Mouse (Mus musculus): ENCODE data around the gene Acot4.
"Not testable (repeated sequence)": the region's sequence is repeated elsewhere in the genome, so short reads cannot be mapped to it uniquely, and the experiment has no call there.

Gene Acot4

DNA sequence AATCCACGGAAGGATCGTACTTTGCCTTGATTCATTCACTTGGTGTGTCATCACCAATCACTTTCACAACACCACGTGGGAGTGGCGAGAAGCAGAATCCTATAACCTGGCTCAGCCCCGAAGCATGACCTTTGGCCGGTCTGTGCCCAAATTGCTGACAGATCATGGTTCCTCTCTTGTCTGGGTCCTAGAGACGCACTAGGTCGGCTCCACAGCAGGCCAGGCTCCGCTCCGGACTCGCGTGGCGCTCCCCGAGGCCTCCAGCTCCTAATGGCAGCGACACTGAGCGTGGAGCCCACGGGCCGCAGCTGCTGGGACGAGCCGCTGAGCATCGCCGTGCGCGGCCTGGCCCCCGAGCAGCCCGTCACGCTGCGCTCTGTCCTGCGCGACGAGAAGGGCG is at the start of gene Acot4:
TSS of gene Acot4 (plus strand) at position 139 of the 400 bp plus-strand sequence.
- in situ Hi-C loops (cut with MboI): not testable (repeated sequence)

DNA sequence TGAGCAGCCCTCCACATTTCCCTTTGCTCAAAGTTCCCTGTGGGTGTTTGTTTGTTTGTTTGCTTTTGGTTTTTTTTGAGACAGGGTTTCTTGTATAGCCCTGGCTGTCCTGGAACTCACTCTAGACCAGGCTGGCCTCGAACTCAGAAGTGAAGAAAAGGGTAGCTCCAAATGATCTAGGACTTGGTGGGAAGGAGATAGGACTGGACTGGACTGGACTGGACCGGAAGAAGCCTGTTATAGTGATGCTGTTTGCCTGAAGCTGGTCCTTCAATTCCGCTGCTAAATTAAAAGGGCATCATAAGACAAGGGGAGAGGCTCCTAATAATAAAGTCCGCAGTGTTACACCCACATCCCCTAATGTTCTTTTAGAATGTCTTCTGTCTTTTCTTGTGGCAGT is 49.7 kb upstream of the Acot4 start:
- in situ Hi-C loops (cut with MboI): no loop called here

DNA sequence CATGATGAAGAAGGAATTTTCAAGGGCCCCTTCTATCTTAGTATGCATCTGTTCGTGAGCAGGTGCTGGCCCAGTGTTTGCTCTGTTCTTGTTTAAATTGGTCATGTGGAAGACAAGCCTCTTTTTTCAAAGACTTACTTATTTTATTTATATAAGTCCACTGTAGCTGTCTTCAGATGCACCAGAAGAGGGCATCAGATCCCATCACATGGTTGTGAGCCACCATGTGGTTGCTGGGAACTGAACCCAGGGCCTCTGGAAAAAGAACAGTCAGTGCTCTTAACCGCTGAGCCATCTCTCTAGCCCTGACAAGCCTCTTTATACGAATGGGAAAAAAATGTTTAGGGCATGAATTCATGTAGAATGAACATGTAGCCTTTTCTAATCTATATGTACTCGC is 48.8 kb upstream of the Acot4 start:
- in situ Hi-C loops (cut with MboI): no loop called here

DNA sequence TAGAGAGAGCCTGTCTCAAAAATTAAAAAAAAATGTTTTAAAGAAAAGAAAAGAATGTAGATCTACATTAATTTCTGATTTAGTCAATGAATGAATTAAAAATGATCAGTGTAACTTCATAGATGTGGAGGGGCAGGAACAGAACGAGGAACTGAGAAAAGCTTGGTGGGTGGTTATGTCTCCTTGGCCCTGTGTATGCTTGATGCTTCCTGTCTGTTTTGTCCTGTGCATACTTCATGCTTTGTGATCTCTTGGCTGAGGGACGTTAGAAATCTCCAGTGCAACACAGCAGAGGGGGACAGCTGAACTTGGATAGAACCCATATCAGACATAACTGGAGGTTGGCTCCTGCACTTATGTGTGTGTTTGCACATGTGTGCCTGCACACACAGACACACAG is 41.0 kb upstream of the Acot4 start:
- in situ Hi-C loops (cut with MboI): no loop called here

DNA sequence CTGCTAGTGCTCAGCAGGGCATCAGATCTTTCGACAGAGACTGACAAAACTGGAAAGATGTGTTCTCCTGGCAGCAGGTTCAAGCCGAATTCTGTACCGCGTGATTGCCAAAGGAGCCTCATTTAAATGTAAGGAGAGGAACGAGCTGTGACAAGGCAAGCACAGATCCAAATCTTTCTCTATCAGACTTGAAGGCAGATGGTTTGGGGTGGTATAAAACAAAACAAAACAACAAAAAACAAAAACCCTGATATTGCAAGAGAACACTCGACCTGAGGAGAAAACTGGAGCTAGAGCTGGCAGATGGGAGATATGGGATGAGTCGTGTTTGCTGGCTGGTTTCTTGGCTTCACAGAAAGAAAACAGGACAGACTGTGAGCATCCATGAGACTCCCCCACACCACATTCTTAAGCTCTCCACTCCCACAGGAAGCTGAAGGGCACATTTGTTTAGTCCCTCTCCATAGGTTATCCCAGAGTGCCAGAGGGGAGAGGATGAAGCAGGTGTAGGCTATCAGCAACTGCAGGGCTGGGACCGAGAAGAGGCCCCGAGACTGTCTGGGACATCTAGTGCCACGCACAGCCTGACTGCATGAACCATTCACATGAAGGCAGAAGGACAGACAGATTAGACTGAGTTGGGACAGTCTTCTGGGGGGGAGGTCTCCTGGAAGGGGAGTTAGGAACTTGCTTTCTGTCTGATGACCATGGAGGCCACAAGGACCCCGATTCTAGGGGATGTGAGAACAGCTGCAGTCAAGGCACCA is 39.7 kb upstream of the Acot4 start:
- in situ Hi-C loops (cut with MboI): no loop called here

DNA sequence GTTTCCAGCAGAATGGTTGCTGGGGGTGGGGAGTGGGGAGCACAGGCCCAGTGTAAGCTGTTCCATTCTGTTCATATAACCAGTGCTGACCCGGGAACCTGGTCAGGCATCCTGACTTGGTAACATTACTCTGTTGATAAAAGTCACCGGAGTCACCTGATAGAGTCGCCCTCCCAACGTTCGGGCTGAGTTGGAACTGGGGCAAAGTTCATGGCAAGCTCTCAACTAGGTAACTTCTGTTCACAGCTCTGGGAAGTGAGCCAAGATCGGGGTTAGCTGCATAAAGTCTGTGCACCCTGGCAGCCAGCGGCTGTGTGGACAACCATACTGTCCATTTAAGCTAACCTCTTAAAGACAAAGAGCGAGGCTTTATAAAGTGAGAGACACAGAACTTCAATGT is 38.9 kb upstream of the Acot4 start:
- in situ Hi-C loops (cut with MboI): not testable (repeated sequence)

DNA sequence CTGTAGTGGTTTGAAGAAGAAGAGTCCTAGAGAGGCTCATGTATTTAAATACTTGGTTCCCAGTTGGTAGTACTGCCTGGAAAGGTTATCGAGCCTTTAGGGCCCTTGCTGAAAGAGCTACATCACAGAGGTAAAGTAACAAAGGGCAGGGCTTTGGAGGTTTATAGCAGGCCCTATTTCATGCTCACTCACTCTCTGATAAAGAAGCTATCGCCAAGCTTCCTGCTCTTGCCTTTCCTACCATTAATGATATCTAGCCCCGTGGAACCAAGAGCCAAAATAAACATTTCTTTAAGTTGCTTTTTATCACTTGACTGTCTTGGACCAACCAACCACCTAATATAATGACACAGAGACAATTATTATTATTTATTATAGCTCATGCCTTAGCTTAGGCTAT is 37.8 kb upstream of the Acot4 start:
- in situ Hi-C loops (cut with MboI): no loop called here

DNA sequence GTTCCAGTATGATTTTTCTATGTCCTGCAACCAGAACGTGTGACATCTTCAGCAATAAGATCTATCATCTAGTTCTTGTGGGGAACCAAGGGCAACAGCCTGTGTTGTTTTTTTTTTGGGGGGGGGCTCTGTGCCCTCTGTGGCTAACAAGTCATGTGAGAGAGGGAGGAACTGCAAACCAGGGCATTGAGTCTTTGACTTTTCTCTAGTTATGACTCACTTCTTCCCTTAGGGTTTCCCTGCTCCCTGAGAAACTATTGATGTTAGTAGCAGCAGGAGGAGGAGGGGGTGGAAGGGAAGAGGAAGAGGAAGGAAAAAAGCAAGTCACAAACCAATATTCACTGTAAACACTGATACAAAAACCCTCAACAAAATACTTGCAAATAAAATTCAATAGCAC is 34.3 kb upstream of the Acot4 start:
- in situ Hi-C loops (cut with MboI): no loop called here

DNA sequence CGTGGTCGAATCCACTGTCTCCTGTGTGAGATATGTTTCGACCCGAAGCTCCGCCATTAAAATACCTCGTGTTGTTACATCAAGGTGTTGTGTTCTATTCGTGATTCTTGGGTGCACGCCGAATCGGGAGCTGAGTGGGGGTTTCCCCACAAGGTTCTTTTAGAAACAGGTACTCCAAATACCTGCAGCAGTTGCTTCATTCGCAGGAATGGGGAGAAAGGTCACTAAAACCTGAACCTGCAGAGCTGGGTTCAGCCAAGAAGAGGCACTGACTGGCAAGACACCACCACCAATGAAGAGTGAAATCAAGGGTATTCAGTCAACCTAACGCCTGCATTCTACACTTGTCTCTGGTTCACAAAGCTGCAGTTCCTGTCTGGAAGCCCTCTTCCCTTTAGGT is 29.9 kb upstream of the Acot4 start:
- in situ Hi-C loops (cut with MboI): no loop called here

DNA sequence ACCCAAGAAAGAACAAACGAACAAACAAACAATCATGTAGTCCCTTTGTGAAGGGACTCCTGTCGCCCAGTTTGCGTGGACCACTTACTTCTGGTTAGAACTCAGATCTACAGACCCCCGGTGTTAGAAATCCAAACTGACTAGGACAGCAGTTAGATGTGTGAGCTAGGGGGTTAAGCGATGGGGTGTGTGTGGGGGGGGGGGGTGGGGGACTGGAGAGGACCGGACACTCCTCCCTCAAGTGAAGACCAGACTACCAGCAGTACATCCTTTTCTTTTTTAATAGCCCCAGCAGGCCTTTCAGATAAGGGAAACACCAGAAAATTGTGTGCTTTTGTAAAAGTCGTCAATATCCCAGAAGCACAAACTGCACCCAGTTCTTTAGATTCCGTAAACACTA is 29.4 kb upstream of the Acot4 start:
- in situ Hi-C loops (cut with MboI): no loop called here

DNA sequence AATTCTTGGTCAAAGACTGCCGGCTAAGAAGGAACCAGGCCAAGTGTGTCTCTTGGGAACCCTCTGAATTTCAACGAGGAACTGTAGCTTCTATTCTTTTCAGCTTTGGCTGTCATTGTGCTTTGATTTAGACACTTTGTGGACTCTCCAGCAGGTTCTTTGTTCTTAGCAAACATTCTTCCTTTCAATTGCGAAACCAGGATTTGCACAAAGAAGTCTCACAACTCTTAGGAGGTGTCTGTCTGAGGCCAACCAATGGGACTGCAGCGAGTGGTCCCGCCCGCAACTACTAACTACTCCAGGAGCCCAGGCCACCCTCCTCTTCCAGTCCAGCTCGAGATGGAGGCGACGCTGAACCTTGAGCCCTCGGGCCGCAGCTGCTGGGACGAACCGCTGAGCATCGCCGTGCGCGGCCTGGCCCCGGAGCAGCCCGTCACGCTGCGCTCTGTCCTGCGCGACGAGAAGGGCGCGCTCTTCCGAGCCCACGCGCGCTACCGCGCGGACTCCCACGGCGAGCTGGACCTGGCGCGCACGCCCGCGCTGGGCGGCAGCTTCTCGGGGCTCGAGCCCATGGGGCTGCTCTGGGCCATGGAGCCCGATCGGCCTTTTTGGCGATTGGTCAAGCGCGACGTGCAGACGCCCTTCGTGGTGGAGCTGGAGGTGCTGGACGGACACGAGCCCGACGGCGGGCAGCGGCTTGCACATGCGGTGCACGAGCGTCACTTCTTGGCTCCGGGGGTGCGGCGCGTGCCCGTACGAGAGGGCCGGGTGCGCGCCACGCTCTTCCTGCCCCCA is 28.8 kb upstream of the Acot4 start, which contains the start of gene Acot1:
TSS of gene Acot1 (plus strand) at position 320 of the 795 bp plus-strand sequence.
- in situ Hi-C loops (cut with MboI): not testable (repeated sequence)

DNA sequence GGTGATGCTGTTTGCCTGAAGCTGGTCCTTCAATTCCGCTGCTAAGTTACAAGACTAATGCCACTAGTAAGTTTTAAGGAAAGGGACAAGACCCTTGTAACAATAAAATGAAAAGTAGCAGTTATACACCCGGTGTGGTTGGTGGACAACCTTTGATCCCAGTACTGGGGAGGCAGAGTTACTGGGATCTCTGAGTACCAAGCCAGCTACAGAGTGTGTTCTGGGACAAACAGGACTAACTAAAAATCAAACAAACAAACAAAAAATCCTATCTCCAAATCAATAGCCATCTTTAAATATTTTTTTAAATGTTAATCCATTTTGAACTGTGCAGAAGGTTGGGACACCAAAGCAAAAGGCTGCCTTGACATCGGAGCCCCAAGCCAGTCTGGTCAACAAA is 28.0 kb upstream of the Acot4 start:
- in situ Hi-C loops (cut with MboI): no loop called here

DNA sequence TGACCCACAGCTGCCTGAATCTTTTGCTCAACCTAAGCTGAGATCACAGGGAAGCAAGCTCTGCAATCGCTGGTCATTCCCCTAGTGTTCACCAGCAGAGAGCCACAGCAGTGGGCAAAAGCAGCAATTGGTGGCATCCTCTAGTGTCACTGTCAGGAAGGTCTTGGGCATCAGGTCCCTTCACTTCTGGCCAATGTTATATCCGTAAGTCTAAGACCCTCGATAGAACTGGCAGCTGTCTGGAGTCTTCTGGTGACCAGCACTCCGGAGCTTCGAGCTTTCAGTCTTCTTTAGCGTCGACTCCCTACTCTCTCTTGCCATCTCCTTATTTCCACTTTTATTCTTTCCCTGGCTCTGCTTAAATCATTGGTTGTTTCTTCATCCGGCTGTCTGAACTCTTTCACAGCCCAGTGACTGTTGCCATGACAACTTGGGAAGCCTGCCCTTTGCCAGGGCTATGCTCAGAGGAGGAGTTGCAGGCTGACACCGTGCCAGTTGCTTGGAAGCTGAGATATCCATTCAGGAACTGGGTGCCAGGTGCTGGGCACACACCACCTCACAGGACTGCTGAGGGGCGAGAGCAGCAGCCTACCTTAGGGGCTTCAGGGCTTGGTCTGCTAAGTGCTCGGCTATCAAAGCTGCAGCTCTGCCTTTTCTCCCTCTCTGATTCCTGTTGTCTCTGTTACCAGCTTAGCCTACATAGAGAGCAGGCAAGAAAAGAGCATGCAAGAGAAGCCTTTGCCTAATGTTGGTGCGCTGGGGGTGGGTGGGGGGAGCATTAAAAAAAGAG is 26.7 kb upstream of the Acot4 start:
- in situ Hi-C loops (cut with MboI): no loop called here

DNA sequence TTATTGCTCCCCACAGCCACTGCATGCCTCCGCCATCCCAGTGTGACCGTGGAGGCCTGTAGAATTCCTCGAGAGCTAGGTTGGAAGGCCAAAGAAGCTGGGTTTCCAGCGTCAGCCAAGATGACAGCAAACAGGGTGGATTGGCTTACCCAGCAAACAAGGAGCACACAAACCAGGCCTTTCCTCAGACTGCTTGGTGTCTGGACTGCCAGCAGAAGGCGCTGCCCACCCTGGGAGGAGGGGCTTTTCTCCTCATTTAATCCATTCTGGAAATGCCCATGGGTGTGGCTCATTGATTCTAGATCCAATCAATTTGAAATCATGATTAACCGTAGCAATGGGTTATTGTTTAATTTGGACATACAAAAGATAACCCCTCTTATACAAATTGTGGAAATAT is 25.0 kb upstream of the Acot4 start:
- in situ Hi-C loops (cut with MboI): no loop called here

DNA sequence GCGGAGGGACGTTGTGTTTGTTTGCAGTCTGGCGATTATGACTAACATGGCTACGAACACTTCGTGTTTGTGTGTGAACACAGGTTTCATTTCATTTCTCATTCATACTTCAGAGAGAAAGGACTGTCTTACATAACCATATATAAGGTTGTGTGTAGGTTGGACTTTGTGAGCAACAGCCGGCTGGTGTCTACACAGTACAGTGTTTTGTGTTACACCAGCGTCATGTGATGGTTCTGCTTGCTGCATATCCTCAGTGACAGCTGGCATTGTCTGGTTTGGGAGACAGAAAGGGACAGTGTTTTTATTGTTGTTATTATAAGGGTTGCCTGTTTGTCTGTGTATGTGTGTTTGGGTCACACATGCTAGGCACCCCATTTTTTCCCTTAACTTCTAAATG is 24.5 kb upstream of the Acot4 start:
- in situ Hi-C loops (cut with MboI): no loop called here

DNA sequence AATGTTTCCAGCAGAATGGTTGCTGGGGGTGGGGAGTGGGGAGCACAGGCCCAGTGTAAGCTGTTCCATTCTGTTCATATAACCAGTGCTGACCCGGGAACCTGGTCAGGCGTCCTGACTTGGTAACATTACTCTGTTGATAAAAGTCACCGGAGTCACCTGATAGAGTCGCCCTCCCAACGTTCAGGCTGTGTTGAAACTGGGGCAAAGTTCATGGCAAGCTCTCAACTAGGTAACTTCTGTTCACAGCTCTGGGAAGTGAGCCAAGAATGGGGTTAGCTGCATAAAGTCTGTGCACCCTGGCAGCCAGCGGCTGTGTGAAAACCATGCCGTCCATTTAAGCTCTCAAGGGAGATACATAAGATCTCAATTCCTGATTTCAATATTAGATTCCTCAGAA is 17.7 kb upstream of the Acot4 start:
- in situ Hi-C loops (cut with MboI): not testable (repeated sequence)

DNA sequence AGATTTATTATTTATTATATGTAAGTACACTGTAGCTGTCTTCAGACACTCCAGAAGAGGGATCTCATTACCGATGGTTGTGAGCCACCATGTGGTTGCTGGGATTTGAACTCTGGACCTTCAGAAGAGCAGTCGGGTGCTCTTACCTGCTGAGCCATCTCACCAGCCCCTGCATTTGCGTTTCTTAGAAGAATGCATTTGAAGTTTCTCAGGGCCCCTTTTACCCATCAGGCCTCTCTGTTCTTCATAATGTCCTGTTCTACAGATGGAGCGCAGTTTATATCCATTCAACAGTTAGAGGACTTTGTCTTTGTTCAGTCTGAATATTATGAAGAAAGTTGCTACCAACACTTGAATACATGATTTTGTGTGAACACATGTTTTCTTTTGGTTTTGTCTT is 15.9 kb upstream of the Acot4 start:
- in situ Hi-C loops (cut with MboI): not testable (repeated sequence)

DNA sequence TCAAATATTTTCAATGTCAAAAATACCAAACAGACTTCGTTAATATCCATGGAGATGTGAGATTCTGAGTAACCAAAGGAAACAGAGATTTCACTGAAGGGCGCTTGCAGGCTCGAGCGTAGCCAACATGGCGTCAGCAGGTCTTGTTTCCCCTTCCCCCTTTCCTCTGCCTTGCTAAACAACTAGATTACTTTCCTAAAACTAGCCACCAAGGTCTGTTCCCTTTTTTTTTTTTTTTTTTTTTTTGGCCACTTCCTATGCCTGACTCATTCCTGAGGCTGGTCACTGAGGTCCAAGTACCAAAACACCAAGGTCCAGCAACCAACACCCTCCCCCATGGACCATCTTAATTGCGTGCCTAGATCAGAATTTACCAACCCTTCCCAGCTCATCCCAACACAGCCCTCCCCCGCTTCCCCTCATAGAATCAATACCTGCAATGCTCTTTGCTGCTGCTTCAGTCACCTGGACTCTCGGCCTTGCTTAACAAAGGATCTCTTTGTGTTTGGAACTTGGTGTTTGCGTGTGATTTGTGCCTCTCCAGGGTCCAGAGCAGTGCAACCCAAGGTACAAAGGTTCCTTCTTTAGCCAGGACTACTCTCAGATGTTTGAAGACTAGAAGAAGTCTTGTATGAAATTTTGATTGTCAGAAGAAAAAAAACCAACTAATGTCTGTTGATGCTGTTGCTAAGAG is 15.0 kb upstream of the Acot4 start:
- in situ Hi-C loops (cut with MboI): no loop called here

DNA sequence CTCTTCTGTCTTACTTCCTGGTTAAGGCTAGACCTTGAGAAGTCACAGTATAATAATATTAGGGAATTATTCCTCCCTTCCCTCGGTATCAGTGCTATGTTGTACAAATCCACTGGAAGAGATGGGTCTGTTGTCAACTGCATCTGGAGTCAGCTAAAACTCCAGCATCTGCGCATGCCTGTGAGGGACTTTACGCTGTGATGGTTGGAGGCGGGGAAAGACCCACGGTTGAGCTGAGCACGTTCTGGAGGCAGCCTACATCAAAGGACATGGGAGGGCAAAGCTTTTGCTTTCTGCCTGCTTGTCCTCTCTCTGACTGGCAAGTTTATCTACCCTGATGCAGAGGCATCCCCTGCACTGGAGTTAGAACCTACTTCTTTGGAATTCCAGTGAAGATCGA is 12.3 kb upstream of the Acot4 start:
- in situ Hi-C loops (cut with MboI): no loop called here

DNA sequence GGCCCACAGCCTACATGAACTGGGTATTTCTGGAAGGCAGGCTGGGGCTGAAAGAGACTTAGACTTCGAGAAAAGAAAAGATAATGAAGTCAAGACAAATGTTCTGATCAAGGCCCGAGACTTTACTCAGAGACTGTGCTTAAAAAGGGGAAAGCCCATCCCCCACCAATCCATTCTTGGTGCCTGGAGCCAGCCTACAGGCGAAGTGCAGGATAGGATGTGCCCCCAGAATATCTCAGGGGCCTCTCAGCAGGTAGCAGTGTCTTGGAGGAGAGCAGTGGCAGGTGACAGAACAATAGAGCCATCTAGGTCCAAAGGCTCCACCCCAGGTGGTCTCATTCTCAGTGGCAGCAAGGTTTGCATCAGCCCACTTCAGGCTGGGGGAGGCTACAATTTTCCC is 9.9 kb upstream of the Acot4 start:
- in situ Hi-C loops (cut with MboI): not testable (repeated sequence)

DNA sequence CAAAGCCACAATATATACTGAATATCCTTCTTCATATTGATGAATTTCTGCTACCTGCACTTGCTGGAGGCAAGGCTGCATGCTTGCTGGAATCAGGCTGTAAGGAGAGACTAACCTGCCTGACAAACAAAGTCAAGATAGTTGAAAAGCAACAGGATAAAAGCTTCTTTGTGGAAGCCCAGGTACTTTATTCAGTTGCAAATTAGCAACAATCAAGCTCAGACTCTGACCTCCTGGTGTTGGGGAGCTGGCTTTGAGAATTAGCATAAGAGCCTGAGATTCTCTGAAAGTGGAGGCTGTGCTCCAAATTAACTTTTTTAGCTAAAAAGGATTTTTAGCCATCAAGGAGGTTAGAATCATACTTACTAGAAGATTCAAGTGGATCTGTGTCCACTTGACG is 9.1 kb upstream of the Acot4 start:
- in situ Hi-C loops (cut with MboI): not testable (repeated sequence)

All from mature B cell (primary cell).